Mouse (Mus musculus): ENCODE data around the gene Vmn2r23. TPM values are rescaled to one million over a fixed set of nuclear protein-coding genes. Genes with fewer than 3 reads are reported as not detected.
"Not testable (repeated sequence)": the region's sequence is repeated elsewhere in the genome, so short reads cannot be mapped to it uniquely, and the experiment has no call there.

Vmn2r23 gene
- total RNA-seq (2021), result not detected
- long read RNA-seq, experiment 1, result 0 reads
- long read RNA-seq, experiment 2, result 0 reads

DNA sequence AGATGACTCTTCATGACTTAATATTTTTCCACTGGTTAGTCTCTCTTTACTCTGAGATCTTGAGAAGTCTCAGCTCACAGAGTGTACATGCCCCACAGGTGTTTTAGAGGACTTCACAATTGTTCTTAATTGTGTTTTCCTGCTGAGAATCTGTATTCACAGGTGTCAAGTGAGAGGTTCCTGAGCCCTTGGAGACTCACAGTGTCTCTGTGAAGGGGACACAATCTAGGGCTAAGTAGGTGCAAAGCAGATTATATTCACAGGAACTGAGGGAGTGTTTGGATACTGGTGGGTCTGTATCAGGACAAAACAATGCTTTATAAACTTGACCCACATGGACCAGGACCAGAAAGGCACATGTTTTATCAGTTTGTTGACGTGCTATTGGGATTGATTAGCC, at the start of gene Vmn2r23:
Vmn2r23 (plus strand) TSS at position 301 of the 400 bp plus-strand sequence.
- no peak for DNase-seq (ENCODE audit: low spot score in 2 of 2)

DNA sequence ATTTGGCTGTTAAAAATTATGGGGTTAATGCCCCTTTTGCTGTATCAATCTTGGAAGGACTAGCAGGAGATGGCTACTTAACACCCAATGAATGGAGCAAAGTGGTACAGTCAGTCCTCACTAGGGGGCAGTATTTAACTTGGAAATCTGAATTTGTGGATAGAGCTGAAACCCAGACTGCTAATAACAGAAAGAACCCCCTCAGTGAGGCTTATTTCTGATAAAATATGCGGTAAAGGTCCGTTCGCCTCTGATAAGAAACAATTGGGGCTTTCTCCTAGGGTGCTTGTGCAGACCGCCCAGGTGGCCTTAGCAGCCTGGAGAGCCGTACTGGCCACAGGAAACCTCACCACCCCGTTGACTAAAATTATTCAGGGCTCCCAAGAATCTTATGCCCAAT, 45.4 kb upstream of the Vmn2r23 start:
- peak in 1 of 2 experiments; percentile 4 for DNase-seq (ENCODE audit: low spot score in 2 of 2)

DNA sequence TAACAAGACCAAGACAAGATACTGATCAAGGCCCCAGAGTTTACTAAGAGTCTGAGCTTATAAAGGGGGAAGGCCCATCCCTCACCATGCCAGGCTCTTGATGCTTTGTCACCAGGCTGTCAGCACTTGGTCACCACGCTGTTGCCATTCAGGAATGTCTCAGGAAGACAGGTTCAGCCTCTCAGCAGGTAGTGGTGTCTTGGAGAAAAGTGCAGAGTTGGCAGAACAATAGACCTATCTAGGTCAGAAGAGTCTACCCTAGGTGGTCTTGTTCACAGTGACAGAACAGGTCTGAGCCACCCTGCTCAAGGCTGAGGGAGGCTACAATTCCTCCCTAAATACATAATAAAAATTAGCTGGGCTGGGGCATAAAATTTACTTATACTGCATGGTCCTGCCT, 5.8 kb upstream of the Vmn2r23 start:
- not testable (repeated sequence) for DNase-seq (ENCODE audit: low spot score in 2 of 2)

DNA sequence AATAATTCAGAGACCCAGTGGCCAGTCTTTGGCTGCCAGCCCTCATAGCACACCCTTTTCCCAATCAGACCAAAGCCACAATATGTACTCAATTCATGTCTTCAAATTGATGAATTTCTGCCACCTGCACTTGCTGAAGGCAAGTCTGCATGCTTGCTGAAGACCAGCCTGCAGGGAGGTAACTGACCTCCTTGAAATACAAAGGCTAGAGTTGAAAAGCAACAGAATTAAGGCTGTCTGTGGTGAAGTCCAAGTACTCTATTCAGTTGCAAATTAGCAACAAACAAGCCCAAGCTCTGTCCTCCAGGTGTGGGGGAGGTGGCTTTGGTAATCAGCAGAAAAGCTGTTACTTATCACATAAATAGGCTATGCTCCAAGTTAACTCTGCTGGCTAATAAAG, 5.3 kb upstream of the Vmn2r23 start:
- no peak for DNase-seq (ENCODE audit: low spot score in 2 of 2)

DNA sequence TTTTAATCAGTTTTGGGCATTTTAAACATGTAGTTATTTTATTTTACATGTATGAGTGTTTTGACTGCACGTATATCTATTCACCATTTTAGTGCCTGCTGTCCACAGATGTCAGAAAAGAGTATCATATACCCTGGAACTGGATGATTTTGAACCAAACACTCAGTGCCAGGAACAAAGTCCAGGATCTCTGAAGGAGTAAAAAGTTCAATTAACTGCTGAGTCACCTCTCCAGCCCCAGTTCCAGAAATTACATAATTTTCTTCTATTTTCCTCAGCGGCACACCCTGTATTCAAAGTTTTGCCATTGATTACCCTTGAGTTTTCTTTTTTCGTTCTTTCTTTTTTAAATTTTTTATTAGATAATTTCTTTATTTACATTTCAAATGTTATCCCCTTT, 67.6 kb downstream of the Vmn2r23 start:
- DNase-seq (ENCODE audit: low spot score in 2 of 2), result no peak

DNA sequence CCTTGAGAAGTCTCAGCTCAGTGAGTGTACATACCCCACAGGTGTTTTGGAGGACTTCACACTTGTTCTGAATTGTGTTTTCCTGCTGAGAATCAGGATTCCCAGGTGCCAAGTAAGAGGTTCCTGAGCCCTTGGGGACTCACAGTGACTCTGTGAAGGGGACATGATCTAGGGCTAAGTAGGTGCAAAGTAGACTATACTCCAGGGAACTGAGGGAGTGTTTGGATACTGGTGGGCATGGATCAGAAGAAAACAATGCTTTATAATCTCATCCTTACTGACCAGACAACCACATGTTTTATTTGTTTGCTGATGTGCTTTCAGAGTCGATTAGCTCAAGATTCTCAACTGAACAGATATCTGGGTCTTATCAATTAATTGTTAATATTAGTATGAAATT, 76.1 kb downstream of the Vmn2r23 start, which contains the start of gene Vmn2r24:
Vmn2r24 (plus strand) TSS at position 301 of the 400 bp plus-strand sequence.
- DNase-seq (ENCODE audit: low spot score in 2 of 2), result no peak

DNA sequence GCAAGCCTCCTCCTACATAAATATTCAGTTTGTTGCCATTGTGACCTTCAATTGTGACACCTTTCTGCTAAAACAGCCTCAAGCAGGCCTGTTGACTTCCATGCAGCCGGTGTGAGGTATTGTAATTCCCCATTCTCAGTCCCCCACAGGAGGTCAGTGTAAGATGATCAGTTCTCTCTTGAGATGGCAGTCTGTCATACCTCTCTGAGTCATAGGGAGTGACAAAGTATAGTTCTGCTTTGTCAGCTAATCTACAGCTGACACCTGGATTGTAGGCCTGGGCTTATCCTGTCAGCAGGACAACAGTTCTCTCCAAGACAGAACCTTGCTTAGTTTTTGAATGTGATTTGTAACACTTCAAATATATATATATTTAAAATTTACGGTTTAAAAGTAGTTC, 82.4 kb downstream of the Vmn2r23 start:
- DNase-seq (ENCODE audit: low spot score in 2 of 2), result no peak

DNA sequence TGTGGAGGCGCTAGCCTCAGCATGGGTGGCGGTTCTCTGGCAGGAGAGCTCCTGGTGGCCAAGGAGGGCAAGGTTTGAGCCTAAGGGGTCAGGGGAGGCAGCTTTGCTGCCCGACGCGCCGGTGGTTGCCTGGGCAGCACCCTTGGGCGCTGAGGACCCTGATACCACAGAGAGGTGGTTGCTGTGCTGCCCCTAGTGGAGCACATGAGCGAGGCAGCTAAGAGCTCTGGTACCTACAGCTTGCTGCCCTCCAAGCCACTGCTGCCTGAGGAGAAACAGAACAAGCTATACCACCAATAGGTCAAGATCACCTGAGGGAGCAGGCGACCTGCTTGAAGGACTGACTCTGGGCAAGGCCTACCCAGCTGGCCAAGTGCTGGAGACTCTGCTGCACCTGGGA, 91.3 kb downstream of the Vmn2r23 start:
- DNase-seq (ENCODE audit: low spot score in 2 of 2), result no peak

Other genes starting within 250 kb of the Vmn2r23 start
- gene Vmn2r21, start 169.3 kb upstream of the Vmn2r23 start, total RNA-seq (2021), result not detected
- not detected for gene Vmn2r22, start 51.9 kb upstream of the Vmn2r23 start, total RNA-seq (2021)
- gene Vmn2r24, start 76.2 kb downstream of the Vmn2r23 start, total RNA-seq (2021), result not detected
- gene Vmn2r25, start 150.8 kb downstream of the Vmn2r23 start, total RNA-seq (2021), result not detected

Data from left cerebral cortex, adult 18-20 months (tissue).